Mouse (Mus musculus) embryonic fibroblast, embryonic 13.5 days (primary cell): ENCODE data around the gene Pip4k2c.

Experiments
- CTCF ChIP-seq: IDR thresholded peaks from 2 replicates; pipeline ENCODE4 v1.5.1; 2011; ENCODE audit warnings: mild to moderate bottlenecking, control low read depth, low read length, moderate library complexity, borderline replicate concordance; ENCODE audit not compliant: insufficient read depth
- POLR2A ChIP-seq: IDR thresholded peaks from 2 replicates; pipeline ENCODE4 v1.6.1; 2011; ENCODE audit warnings: low read depth, mild to moderate bottlenecking, control low read depth, low read length, moderate library complexity

- TF ChIP-seq CTCF (no peak), POLR2A (no peak)
These were observed 50.7 kb downstream of the Pip4k2c start for GRCm38 (mm10) chr10:127160728-127161127.
